Mouse (Mus musculus) retina, adult 2 months (tissue): Measurements from ENCODE around the gene Cog5.
"Not testable (repeated sequence)": the region's sequence is repeated elsewhere in the genome, so short reads cannot be mapped to it uniquely, and the experiment has no call there.

Experiments used
- DNase-seq: peaks from one replicate; pipeline ENCODE4 v3.0.0-alpha.2; 2012; ENCODE audit warnings: low read depth, low spot score

Cog5 gene

GRCm38 (mm10) chr12:31654197-31654964 is at the start of gene Cog5, which contains the start of gene Dus4l:
TSS of gene Cog5 (plus strand) at chr12:31654869.
TSS of gene Dus4l (minus strand) at chr12:31654826.
- peak; percentile 88 for DNase-seq

- DNase-seq = no peak
Measured at GRCm38 (mm10) chr12:31604894-31605293, 49.8 kb upstream of the Cog5 start.

DNA sequence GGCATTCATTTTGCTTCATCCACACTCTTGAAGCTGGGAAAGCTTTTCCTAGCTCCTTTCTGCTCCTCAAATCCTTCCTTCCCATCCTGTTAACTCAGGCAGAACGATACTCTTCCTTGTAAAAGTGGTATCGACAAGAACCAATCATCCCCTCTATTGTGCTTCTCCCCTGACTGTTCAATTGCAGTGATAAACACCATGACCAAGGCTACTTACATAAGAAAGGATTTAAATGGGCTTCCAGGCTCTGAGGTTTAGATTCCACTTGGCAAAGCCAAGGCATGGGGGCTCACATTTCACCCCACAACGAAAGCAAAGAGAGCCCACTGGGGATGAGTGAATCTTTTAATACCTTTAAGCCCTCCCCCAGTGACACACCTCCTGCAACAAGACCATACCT is 46.5 kb upstream of the Cog5 start:
- DNase-seq = no peak

- no peak for DNase-seq
Measured at GRCm38 (mm10) chr12:31613353-31613752, 41.3 kb upstream of the Cog5 start.

DNA sequence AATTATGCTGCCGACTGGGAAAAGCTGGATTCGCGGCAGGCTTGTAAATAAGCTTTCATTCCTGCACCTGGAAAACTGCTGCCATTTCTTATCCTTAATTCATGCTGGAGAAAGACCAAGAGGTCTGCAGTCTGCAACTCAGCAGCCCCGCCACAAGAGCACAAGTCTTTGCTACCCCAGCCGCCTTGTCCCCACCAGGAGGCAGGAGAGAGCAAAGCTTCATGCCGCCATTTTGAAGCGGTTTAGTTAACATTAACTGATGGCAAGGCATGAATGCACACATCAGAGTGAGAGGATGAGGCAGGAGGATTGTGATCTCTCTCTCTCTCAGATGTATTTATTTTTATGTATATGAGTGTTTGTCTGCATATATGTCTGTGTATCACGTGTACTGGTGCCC is 34.6 kb upstream of the Cog5 start:
- no peak for DNase-seq

- DNase-seq = no peak
Measured at GRCm38 (mm10) chr12:31625016-31625415, 29.7 kb upstream of the Cog5 start.

DNA sequence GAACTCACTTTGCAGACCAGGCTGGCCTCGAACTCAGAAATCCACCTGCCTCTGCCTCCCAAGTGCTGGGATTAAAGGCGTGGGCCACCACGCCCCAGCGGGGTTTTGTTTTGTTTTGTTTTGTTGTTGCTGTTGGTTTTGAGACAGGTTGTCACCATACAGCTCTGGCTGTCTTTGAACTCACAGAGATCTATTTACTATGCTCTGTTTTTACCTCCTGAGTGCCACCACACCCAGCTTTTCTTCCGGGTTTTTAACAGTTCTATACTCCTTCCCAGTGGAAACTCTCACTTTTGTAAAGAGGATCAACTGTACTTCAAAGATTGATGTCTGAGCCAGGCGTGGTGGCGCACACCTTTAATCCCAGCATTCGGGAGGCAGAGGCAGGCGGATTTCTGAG is 26.3 kb upstream of the Cog5 start:
- DNase-seq = not testable (repeated sequence)

GRCm38 (mm10) chr12:31633970-31634342 is 20.7 kb upstream of the Cog5 start:
- DNase-seq = peak; percentile 18

- peak; percentile 67 for DNase-seq
Measured at GRCm38 (mm10) chr12:31634343-31635239, 20.1 kb upstream of the Cog5 start, which contains the start of gene Bcap29. TSS of gene Bcap29 (minus strand) at chr12:31634658.

DNA sequence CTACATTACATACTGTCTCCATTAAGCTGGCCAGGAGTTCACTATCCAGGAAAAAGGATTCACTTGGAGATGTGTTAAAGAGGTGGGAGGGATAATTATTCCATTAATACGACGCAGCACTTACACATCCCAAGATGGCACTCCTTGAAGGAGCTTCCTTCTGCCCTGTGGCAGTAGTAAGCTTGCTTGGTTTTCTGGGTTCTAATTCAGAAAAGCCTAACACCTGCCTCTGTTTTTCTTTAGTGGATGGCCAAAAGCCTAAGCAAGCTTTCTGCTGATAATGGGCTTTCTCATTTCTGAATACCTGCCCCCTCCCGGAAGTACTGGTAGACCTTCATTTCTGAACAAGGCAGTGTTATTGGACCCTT is 19.4 kb upstream of the Cog5 start:
- no peak for DNase-seq

- no peak for DNase-seq
Measured at GRCm38 (mm10) chr12:31653611-31654010, 1.1 kb upstream of the Cog5 start.

- DNase-seq = no peak
Measured at GRCm38 (mm10) chr12:31654965-31655477, 352 bp downstream of the Cog5 start.

- DNase-seq = no peak
Measured at GRCm38 (mm10) chr12:31656841-31657240, 2.2 kb downstream of the Cog5 start.

- no peak for DNase-seq
Measured at GRCm38 (mm10) chr12:31665999-31666398, 11.3 kb downstream of the Cog5 start.

DNA sequence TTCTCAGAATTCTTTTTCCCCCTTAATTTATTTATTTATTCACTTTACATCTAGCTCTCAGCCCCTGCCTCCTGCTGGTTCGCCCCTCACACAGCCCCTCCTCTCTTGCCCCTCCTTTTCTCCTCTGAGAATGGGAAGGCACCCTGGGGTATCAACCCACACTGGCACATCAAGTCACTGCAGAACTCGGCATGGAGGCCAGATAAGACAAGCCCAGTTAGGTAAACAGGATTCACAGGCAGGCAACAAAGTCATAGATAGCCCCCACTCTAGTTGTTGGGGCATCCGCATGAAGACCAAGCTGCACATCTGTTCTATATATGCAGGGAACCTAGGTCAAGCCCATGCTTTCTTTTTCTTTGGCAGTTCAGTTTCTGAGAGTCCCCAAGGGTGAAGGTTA is 12.5 kb downstream of the Cog5 start:
- DNase-seq = no peak

DNA sequence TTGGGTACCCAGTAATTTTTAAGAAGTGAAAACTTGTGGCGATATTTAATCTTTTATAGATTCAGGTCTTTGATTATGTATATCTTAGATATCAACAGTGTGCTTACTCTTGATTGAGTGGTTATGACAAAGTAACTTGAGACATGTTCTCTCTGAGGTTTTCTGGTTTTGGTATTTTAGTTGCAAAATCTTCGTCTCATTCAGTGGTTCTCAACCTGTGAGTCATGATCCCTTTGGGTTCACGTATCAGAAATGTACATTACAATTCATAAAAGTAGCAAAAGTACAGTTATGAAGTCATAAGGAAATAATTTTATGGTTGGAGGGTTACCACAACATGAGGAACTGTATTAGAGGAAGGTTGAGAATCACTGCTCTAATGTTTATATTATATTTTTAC is 32.0 kb downstream of the Cog5 start:
- DNase-seq = no peak

DNA sequence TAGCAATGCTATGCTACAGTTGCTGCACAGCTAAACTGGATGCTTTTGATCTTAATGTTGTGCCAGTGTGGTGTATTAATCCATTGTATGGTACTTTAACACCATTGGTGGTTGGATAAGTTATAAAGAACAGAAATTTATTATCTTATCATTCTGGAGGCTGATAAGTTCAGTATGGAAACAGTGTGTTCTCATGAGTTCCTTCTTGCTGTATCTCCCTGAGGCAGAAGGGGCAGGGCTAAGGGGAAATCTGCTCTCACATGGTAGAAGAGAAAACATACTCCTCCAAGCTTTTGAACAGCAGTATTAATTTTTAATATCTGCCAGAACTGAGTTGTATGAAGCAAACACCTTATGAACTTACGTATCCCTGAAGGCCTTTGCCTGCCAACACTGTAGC is 38.6 kb downstream of the Cog5 start:
- no peak for DNase-seq

DNA sequence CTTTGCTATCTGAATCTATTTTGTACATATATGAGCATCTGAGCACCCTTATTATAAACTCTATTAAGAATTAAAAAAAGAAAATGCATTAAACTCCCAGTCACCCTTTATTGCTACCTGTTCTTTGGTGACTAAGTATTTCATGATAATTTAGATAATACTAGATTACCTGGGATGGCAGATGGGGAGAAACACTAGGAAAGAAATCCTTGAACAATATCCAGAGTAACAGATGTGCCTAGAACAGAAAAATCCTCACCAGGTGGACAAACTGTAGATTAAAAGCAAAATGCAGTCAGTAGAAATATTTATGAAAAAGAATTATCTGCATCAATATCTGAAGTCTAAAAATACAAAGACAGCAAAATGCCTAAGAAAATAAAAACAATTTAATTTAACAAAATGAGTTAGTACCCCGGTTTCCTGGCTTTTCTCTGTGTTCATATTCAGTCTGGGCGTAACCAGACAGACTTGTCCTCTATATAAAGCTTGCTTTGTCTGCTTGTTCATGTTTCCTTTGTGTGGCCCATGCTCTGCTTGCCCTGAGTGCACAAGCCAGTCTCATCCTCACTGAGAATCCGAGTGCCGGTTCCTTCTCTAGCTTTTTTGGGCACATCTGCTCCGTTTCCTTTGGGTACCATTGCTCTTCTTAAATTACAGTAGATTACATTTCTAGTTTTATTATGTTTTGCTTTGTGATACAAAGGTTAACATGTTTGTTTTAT is 46.1 kb downstream of the Cog5 start:
- DNase-seq = no peak

DNA sequence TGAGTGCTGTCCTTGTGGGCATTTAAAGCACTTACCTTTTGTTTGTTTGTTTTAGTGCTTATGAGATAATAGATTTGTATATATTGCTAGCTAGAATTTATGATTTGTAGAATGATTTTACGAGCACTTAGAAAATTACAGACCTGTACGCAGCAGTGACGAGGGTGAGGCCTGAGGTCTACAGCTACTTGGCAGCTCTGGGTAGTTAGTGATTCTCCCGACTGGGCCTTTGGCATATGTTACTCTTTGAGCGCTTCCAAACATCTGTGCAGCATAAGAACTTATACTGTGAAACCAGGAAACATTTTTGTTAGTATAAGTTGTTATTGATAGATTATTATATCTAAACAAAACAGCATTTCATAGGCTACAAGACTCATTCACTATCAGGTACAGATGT is 46.7 kb downstream of the Cog5 start:
- DNase-seq = no peak

- no peak for DNase-seq
Measured at GRCm38 (mm10) chr12:31703904-31704303, 49.2 kb downstream of the Cog5 start.

GRCm38 (mm10) chr12:31706168-31706567 is 51.5 kb downstream of the Cog5 start:
- DNase-seq = no peak

GRCm38 (mm10) chr12:31707531-31707930 is 52.9 kb downstream of the Cog5 start:
- DNase-seq = no peak
